Mouse (Mus musculus): ENCODE results near the gene Slc46a3. TPM values are rescaled to one million over a fixed set of nuclear protein-coding genes. Genes with fewer than 3 reads are reported as not detected.

The Slc46a3 gene
- polyA plus RNA-seq (2016; fragmentation: Nextera tagmentation; extraction: Ambion mirVana) = 1.6 and 2.2 TPM in 2 replicates

- peak; percentile 95 for ATAC-seq (ENCODE audit: insufficient number of reproducible peaks, insufficient read depth, low FRiP score, low TSS enrichment, low read depth)
- Histone ChIP-seq H3K4me1 (replicated peaks) (peaks cover 17% of the 10 kb centered on the region; the same call in 1 of the 2 replicates), H3K27ac (no peak within 1 kb of the TSS)
These were observed at the start of gene Slc46a3 for GRCm38 (mm10) chr5:147894455-147895076. Slc46a3 (minus strand) TSS chr5:147894815.

GRCm38 (mm10) chr5:147939226-147939625 lies 44.6 kb upstream of the Slc46a3 start:
- Histone ChIP-seq H3K36me3 (no peaks in the 10 kb centered on the region), H3K9me3 (peaks cover 21% of the 10 kb centered on the region; the same call in 1 of the 2 replicates), H3K27me3 (no peaks in the 10 kb centered on the region), H3K4me2 (no peak overlapping the region), H3K4me1 (replicated peaks) (no peaks in the 10 kb centered on the region), H3K27ac (no peak overlapping the region), H3K4me3 (replicated peaks) (no peak overlapping the region), H3K9ac (replicated peaks) (no peak overlapping the region)
- no peak for ATAC-seq (ENCODE audit: insufficient number of reproducible peaks, insufficient read depth, low FRiP score, low TSS enrichment, low read depth)
- WGBS = 81% methylated on average over 5 of the region's 5 CpGs

More at GRCm38 (mm10) chr5:147894455-147895076, at the start of gene Slc46a3:
- Histone ChIP-seq H3K36me3 (no peaks in the 10 kb centered on the region), H3K4me3 (replicated peaks) (peak within 1 kb of the TSS; percentile 68), H3K4me2 (peak within 1 kb of the TSS; percentile 96), H3K9ac (replicated peaks) (peak within 1 kb of the TSS; percentile 55), H3K27me3 (peaks cover 28% of the 10 kb centered on the region), H3K9me3 (no peaks in the 10 kb centered on the region)
- under 1% methylated on average over 47 of the region's 47 CpGs for WGBS

GRCm38 (mm10) chr5:147935096-147935495 lies 40.5 kb upstream of the Slc46a3 start:
- Histone ChIP-seq H3K36me3 (no peaks in the 10 kb centered on the region), H3K4me3 (replicated peaks) (no peak overlapping the region), H3K4me1 (replicated peaks) (no peaks in the 10 kb centered on the region), H3K9me3 (peaks cover 7% of the 10 kb centered on the region; the same call in 1 of the 2 replicates), H3K27me3 (no peaks in the 10 kb centered on the region), H3K4me2 (no peak overlapping the region), H3K9ac (replicated peaks) (no peak overlapping the region), H3K27ac (no peak overlapping the region)
- 87% methylated on average over 13 of the region's 13 CpGs for WGBS
- ATAC-seq (ENCODE audit: insufficient number of reproducible peaks, insufficient read depth, low FRiP score, low TSS enrichment, low read depth) = no peak

GRCm38 (mm10) chr5:147928668-147929497 lies 34.3 kb upstream of the Slc46a3 start:
- Histone ChIP-seq H3K27ac (no peak overlapping the region), H3K4me1 (replicated peaks) (no peaks in the 10 kb centered on the region), H3K4me2 (no peak overlapping the region), H3K9me3 (no peaks in the 10 kb centered on the region), H3K9ac (replicated peaks) (no peak overlapping the region), H3K4me3 (replicated peaks) (no peak overlapping the region), H3K36me3 (no peaks in the 10 kb centered on the region), H3K27me3 (no peaks in the 10 kb centered on the region)
- ATAC-seq (ENCODE audit: insufficient number of reproducible peaks, insufficient read depth, low FRiP score, low TSS enrichment, low read depth) = no peak
- 81% methylated on average over 7 of the region's 7 CpGs for WGBS

GRCm38 (mm10) chr5:147925935-147926604 lies 31.5 kb upstream of the Slc46a3 start:
- ATAC-seq (ENCODE audit: insufficient number of reproducible peaks, insufficient read depth, low FRiP score, low TSS enrichment, low read depth) = no peak
- no peaks in the 10 kb centered on the region for H3K9me3 ChIP-seq
- H3K27me3 ChIP-seq = no peaks in the 10 kb centered on the region
- H3K4me3 ChIP-seq (replicated peaks) = no peak overlapping the region
- WGBS = 69% methylated on average over 15 of the region's 15 CpGs
- H3K9ac ChIP-seq (replicated peaks) = no peak overlapping the region
- H3K36me3 ChIP-seq = no peaks in the 10 kb centered on the region
- H3K27ac ChIP-seq = no peak overlapping the region
- no peaks in the 10 kb centered on the region for H3K4me1 ChIP-seq (replicated peaks)
- no peak overlapping the region for H3K4me2 ChIP-seq

GRCm38 (mm10) chr5:147924621-147925020 lies 30.0 kb upstream of the Slc46a3 start:
- 80% methylated on average over 5 of the region's 5 CpGs for WGBS
- no peaks in the 10 kb centered on the region for H3K9me3 ChIP-seq
- H3K27ac ChIP-seq = no peak overlapping the region
- H3K36me3 ChIP-seq = no peaks in the 10 kb centered on the region
- H3K4me3 ChIP-seq (replicated peaks) = no peak overlapping the region
- H3K27me3 ChIP-seq = no peaks in the 10 kb centered on the region
- no peaks in the 10 kb centered on the region for H3K4me1 ChIP-seq (replicated peaks)
- H3K4me2 ChIP-seq = no peak overlapping the region
- no peak for ATAC-seq (ENCODE audit: insufficient number of reproducible peaks, insufficient read depth, low FRiP score, low TSS enrichment, low read depth)
- no peak overlapping the region for H3K9ac ChIP-seq (replicated peaks)

- 75% methylated on average over 17 of the region's 17 CpGs for WGBS
- H3K27ac ChIP-seq = no peak overlapping the region
- no peak overlapping the region for H3K4me3 ChIP-seq (replicated peaks)
- H3K27me3 ChIP-seq = no peaks in the 10 kb centered on the region
- H3K4me2 ChIP-seq = no peak overlapping the region
- ATAC-seq (ENCODE audit: insufficient number of reproducible peaks, insufficient read depth, low FRiP score, low TSS enrichment, low read depth) = no peak
- no peak overlapping the region for H3K9ac ChIP-seq (replicated peaks)
- no peaks in the 10 kb centered on the region for H3K9me3 ChIP-seq
- H3K36me3 ChIP-seq = no peaks in the 10 kb centered on the region
- H3K4me1 ChIP-seq (replicated peaks) = peaks cover 10% of the 10 kb centered on the region
These were observed 23.6 kb upstream of the Slc46a3 start for GRCm38 (mm10) chr5:147918044-147918846.

GRCm38 (mm10) chr5:147916171-147916570 lies 21.6 kb upstream of the Slc46a3 start:
- H3K4me1 ChIP-seq (replicated peaks) = peaks cover 14% of the 10 kb centered on the region
- H3K9ac ChIP-seq (replicated peaks) = no peak overlapping the region
- H3K4me2 ChIP-seq = no peak overlapping the region
- no peaks in the 10 kb centered on the region for H3K27me3 ChIP-seq
- H3K27ac ChIP-seq = no peak overlapping the region
- no peaks in the 10 kb centered on the region for H3K36me3 ChIP-seq
- no peak overlapping the region for H3K4me3 ChIP-seq (replicated peaks)
- 86% methylated on average over 9 of the region's 9 CpGs for WGBS
- H3K9me3 ChIP-seq = no peaks in the 10 kb centered on the region
- ATAC-seq (ENCODE audit: insufficient number of reproducible peaks, insufficient read depth, low FRiP score, low TSS enrichment, low read depth) = no peak

- Histone ChIP-seq H3K27me3 (no peaks in the 10 kb centered on the region), H3K4me2 (no peak overlapping the region), H3K4me3 (replicated peaks) (no peak overlapping the region), H3K27ac (no peak overlapping the region), H3K36me3 (no peaks in the 10 kb centered on the region), H3K9ac (replicated peaks) (no peak overlapping the region), H3K9me3 (no peaks in the 10 kb centered on the region), H3K4me1 (replicated peaks) (peaks cover 14% of the 10 kb centered on the region)
- 55% methylated on average over 6 of the region's 6 CpGs for WGBS
- ATAC-seq (ENCODE audit: insufficient number of reproducible peaks, insufficient read depth, low FRiP score, low TSS enrichment, low read depth) = no peak
These were observed 20.5 kb upstream of the Slc46a3 start for GRCm38 (mm10) chr5:147915038-147915566.

GRCm38 (mm10) chr5:147913241-147913842 lies 18.7 kb upstream of the Slc46a3 start:
- no peaks in the 10 kb centered on the region for H3K36me3 ChIP-seq
- no peak for ATAC-seq (ENCODE audit: insufficient number of reproducible peaks, insufficient read depth, low FRiP score, low TSS enrichment, low read depth)
- peaks cover 14% of the 10 kb centered on the region for H3K4me1 ChIP-seq (replicated peaks)
- no peak overlapping the region for H3K4me3 ChIP-seq (replicated peaks)
- WGBS = 30% methylated on average over 14 of the region's 14 CpGs
- H3K27me3 ChIP-seq = no peaks in the 10 kb centered on the region
- 0 out of 2 replicates have a peak overlapping the region, but pooled peaks have one; percentile 17 for H3K27ac ChIP-seq
- H3K9ac ChIP-seq (replicated peaks) = 0 out of 2 replicates have a peak overlapping the region, but pooled peaks have one; percentile 8
- H3K4me2 ChIP-seq = peak overlapping the region; percentile 27
- no peaks in the 10 kb centered on the region for H3K9me3 ChIP-seq

Data from limb, embryonic 12.5 days (tissue).